Mouse (Mus musculus) fat pad, adult 2 months (tissue): ENCODE results near the gene Syne2.

Experiments
- DNase-seq: peaks from one replicate; pipeline ENCODE4 v3.0.0-alpha.2; 2011; ENCODE audit warnings: low read depth, low spot score; ENCODE audit errors: extremely low read depth

The Syne2 gene

DNA sequence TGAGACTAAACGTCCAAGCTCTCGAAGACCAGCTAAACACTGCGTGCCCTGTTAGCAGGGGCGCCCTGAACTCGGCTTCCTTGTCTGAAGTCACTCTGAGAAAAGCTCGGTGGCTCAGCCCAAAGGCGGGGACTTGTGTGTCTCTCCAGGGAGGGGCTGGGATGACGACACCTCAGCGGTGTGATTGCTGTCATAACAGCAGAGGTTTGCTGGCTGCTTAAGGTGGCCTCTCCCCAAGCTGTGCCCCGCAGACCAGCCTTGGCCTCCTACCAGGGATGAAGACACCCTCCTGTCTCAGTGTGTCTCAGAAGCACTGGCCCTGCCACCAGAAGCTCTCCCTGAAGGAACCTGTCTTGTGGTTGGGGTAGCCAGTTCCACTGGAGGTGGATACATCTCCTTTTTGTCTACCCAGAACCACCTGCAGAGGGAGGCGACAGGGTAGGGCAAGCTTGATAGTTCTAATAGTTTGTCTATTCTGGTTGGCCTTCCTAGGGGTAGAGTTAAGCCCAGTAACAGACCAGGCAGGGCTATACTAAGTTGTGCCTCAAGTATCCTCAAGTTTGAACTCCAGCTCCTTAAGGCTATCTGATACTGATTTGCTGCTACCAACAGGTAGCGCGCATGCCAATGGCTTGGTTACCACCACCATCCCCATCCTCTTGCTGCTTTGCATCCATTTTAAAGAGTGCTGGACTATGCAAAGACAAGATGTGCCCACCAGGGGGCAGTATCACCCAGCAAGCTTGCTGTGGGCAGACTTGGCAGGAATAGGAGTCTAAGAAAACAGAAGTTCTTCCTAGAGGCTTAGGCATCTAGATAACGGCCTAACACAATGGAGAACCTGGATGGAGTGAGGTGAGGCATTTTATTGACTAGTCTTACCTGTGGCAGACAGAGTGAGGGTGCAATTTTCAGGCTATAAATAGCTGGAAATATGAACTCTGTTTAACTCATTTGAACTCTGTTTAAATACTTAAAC, 198.5 kb downstream of the Syne2 start:
- peak; percentile 40 for DNase-seq

DNA sequence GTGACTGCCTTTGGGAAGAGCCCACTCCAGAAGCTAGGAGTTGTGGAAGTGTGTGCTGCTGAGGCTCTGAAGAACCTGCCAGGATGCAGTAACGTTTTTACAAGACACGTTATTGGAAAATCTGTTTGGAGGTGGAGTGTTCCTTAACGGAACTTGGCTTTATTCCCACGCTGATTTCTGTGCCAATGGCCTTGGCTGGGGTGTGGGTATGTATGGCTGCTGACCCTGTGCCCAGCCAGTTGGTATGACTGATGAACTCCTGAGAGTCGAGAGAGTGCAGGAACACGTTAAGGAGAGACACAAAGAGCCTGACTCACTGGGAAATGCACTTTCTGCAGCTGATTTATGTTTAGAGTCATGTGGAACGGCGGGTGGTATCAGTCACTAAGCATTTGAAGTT, 200.7 kb downstream of the Syne2 start:
- no peak for DNase-seq

GRCm38 (mm10) chr12:76042301-76042700, 224.4 kb downstream of the Syne2 start:
- DNase-seq = peak; percentile 40

GRCm38 (mm10) chr12:76046561-76046960, 228.6 kb downstream of the Syne2 start:
- no peak for DNase-seq

- DNase-seq = no peak
Observed at GRCm38 (mm10) chr12:76047921-76048320, 230.0 kb downstream of the Syne2 start.

DNA sequence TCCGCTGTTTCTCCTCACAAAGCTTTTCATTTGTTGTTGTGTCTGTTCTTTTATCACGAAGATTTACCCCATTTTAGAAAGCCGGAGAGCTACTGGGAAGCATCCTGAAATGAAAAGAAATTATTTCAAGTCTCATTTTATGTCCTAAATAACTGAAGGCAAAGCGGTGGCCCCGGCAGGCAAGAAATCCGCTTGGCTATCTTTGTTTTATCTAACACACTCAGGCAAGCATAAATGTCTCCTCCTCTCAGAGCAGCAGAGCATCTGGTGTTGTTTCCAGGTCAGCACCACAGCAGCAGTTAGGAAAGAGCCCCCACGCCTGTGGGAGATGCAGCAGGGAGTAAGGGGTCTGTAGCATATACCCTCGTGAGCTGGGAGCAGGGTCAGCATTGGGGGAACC, 230.7 kb downstream of the Syne2 start:
- DNase-seq = no peak

DNA sequence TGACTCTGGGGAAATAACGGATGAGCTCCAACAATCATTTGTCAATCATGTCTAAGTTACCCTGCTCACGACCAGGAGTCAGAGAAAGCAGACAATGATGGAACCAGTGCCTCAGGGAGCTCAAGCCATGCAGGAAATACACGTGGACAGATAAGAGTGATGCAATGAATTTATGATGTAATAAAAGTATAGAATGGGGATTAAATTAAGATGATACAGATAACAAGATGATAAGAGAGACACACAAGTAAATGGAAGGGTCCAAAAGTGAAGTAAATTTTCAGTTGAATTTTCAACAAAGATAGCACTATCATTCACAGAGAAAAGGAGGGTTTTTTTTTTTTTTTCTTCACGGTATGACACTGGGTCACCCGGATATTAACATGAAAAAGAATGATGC, 231.4 kb downstream of the Syne2 start:
- DNase-seq = no peak

DNA sequence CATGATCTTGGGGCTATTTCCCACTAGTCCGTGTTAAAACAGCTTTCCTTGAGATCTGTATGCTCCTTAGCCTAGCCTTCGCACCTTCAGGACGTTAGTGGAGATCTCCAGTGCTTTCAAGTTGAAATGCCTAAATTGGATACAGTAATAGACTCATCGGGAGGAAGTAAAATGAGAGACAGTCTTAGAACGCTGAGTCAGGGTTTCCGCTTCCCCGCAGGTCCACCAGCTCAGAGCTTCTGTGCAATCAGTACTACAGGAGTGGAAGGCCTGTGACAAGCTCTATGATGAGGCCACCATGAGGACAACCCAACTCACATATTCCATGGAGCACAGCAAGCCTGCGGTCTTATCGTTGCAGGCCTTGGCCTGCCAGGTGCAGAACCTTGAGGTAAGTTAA, 233.9 kb downstream of the Syne2 start:
- no peak for DNase-seq

- DNase-seq = peak; percentile 21
Observed at GRCm38 (mm10) chr12:76054653-76055052, 236.7 kb downstream of the Syne2 start.

GRCm38 (mm10) chr12:76063001-76063400, 245.1 kb downstream of the Syne2 start:
- no peak for DNase-seq

DNA sequence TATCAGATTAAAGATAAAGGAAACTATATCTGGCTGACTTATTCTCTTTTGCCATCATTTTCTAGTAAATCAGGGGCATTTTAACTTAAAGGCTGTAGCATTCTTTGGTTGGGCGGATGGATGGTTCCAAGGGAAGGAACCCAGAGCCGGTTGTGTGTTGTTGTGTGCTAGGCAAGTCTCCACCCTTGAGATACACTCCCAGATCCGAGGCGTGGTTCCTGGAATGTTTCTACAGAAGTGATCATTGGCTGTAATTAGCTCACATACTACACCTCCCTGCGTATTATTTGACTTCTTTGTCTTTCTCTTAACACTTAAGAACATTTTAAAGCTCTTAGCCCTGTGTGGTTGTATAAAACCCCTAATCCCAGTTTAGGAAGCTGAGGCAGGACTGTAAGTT, 252.5 kb downstream of the Syne2 start:
- DNase-seq = no peak

DNA sequence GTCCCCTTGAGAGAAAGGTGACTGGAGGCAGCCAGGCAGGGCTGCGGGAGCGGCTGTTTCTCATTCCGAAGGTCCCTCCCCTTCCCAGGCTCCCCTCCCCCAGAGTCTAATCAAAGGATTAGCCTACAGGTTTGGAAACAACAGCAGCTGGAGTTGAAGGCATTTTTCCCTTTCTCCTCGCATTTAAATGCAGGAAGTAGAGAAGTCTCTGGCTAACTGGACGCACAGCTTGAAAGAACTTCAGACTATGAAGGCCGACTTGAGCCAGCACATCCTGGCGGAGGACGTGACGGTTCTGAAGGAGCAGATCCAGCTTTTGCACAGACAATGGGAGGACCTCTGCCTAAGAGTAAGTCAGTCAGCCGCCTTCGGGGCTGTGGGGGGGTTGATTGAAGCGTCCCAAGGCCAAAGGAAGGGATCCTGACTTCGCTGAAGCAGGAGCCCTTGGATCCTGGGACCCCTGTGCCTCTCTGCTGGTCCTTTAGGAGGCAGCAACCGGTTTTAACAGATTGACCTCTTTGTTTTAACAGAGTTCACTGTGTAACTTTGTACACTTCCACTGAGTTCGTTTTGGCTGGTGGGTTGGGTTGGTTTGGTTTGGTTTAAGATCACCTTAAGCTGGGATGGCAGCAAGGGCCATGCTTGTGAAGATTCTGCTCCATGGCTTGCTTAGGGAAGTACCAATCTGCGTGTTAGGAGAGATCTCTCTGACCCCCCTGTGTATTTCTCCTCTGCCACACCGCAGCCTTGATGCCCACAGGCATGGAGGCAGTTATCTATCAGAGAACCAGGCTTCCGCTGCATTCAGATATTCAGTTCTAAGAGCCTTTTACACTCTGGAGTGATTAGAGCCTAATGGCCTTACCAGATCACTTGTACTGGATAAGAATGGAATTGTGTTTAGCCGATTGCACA, 254.3 kb downstream of the Syne2 start:
- DNase-seq = no peak

DNA sequence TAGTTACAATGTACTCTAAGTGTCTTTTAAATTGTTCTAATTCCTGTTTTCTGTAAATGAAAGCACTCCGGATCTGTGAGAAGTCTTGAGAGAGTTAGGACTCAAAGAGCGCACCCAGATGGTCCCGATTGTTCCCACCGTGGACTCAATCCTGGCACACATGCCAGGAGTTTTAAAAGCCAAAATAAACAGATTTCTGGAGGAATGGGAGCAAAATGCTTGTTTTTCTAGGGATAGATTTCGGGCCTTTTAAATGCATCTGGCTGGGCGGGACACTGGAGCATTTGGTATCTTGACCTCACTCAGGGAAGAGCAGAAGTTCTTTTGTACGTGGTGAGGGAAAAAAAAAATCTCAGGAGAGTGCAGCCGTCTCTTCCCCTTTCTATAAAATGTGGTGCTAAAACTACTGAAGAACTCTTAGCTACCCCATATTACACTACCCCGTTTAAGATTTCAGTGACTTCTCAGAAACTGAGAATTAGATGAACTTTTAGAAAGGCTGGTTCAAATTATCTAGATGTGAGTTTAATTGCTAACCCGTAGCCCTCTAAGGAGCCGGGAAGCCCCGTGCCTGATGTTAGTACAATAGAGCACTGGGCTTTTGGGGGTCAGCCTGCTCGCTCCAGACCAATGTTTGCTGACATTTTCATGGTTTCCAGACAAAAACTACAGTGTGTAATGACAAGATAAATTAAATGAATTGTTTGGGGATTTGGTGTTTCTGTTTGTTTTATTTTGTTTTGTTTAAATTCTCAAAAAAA, 255.3 kb downstream of the Syne2 start:
- no peak for DNase-seq

- no peak for DNase-seq
Observed at GRCm38 (mm10) chr12:76073981-76074380, 256.0 kb downstream of the Syne2 start.

- DNase-seq = peak; percentile 63
Observed at GRCm38 (mm10) chr12:76080876-76081556, 263.1 kb downstream of the Syne2 start.

- DNase-seq = no peak
Observed at GRCm38 (mm10) chr12:76081557-76082211, 263.8 kb downstream of the Syne2 start.

GRCm38 (mm10) chr12:76085066-76085465, 267.1 kb downstream of the Syne2 start:
- DNase-seq = no peak

DNA sequence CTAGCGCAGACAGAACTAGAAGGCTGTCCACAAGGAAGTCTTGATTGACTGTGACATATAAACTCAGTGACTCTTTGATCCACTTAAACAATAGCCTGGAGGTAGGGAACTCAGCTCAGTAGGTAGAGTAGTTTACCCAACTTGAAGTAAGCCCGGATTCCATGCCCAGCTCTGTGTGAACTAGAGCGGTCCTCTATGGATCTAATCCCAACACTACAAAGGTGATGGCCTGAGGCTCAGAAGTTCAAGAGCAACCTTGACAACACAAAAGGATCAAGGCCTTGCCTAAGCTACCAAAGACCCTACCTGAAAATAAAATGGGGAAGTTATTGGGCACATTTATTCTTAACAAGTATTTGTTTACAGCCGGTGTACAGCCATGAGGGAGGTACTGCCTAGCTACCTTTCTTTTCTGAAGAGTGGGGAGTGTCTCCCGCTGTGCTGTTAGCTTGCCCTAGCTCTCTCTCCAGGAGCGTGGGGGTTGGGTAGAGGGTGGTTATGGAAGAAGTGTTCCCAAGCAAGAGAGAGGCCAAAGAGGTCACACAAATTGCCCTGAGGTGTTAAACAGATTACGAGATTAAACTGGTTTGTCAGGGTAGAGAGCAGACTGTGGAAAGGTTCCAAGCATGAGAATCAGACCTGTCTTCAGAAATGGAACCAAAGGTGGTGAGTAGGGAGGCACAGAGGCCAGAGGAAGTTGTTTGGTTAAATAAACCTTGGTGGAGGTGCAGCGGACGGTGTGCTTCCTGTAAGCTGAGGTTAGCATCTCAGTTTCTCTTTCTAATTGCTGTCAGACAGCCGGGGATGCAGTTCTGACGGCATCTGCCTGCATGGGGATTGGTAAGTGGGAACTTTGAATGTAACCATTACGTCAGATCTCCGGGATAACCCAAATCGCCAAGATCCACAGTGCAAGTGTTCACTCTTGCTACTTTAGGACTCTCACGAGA, 268.3 kb downstream of the Syne2 start:
- peak; percentile 81 for DNase-seq

GRCm38 (mm10) chr12:76087025-76087424, 269.1 kb downstream of the Syne2 start:
- DNase-seq = no peak
